Mouse (Mus musculus) heart, adult 2 months (tissue): ENCODE data around the gene Alyref2.

Experiments used
- EP300 ChIP-seq: fragments of 200-500 bp; IDR thresholded peaks from 2 replicates; pipeline ENCODE4 v1.6.1; 2011; ENCODE audit warnings: low read depth, low read length, control low read depth; ENCODE audit not compliant: insufficient read depth
- POLR2A ChIP-seq: fragments of 200-500 bp; IDR thresholded peaks from 2 replicates; pipeline ENCODE4 v1.6.1; 2011; ENCODE audit warnings: mild to moderate bottlenecking, low read depth, low read length, control low read depth; ENCODE audit not compliant: insufficient read depth

- TF ChIP-seq EP300, result no peak
- TF ChIP-seq POLR2A, result no peak
These were observed 10.0 kb downstream of the Alyref2 start for GRCm38 (mm10) chr1:171513234-171513633.
